35 mouse cellular contexts compared by ENCODE assay signal in genomic region chr17:17840796-17841195, GRCm38 (mm10). TPM values are rescaled to one million over a fixed set of nuclear protein-coding genes. Genes with fewer than 3 reads are reported as not detected.
A peak's percentile ranks its signal among the peaks of the same experiment; 100 is the strongest.
DNase-seq lines count a peak whose midpoint lies in the region; ATAC-seq and TF ChIP-seq lines count a peak whose summit lies in the region.
"Had no signal": no experiment of that assay in that cellular context is flagged by ENCODE, and none has a peak within 500 bp of the region (broad histone marks: within the 10 kb centered on the region; RNA-seq: fewer than 3 reads in every experiment).

No protein-coding gene starts in this region.

- ATAC-seq in inflammation-experienced regulatory T-cells, adult 6 months: peak; percentile 12
- ATAC-seq: forebrain, postnatal 0 days; hindbrain, embryonic 16.5 days; intestine, embryonic 16.5 days; liver, embryonic 12.5 days; liver, postnatal 0 days; midbrain, embryonic 13.5 days had no signal

- H3K27ac ChIP-seq in kidney, adult 2 months (ENCODE audit: insufficient read depth, low read depth, low read length): no peak overlapping the region
- H3K27ac ChIP-seq: embryonic facial prominence, embryonic 13.5 days; forebrain, embryonic 12.5 days; hindbrain, embryonic 10.5 days; liver, embryonic 12.5 days; midbrain, embryonic 13.5 days; neural tube, embryonic 15.5 days had no signal

- TF ChIP-seq POLR2A in kidney, adult 2 months (IDR thresholded peaks at IDR 0.05; ENCODE audit: low read depth, low read length): no peak

- TF ChIP-seq CTCF in kidney, adult 2 months (conservative IDR thresholded peaks at IDR 0.05; ENCODE audit: insufficient read depth, insufficient read length, low read depth, low read length): no peak

- 80% methylated on average over 7 of the region's 7 CpGs for WGBS in kidney, adult 2 months

- peaks cover 12% of the 10 kb centered on the region for H3K4me1 ChIP-seq in kidney, adult 2 months (ENCODE audit: control insufficient read depth, insufficient read depth, low read length)

- H3K4me3 ChIP-seq in kidney, adult 2 months (ENCODE audit: insufficient read depth, low read depth, low read length): no peak overlapping the region
- H3K4me3 ChIP-seq: embryonic facial prominence, embryonic 13.5 days; erythroblast, embryonic 14.5 days; forebrain, embryonic 12.5 days; hindbrain, embryonic 10.5 days; liver, embryonic 12.5 days; midbrain, embryonic 13.5 days; neural tube, embryonic 15.5 days had no signal

- H3K36me3 ChIP-seq in kidney, adult 2 months (ENCODE audit: control insufficient read depth, insufficient read depth, low read length): no peaks in the 10 kb centered on the region

- DNase-seq in 3134 (ENCODE audit: extremely low read depth, insufficient read length, low spot score) (peak; percentile 64), 416B (ENCODE audit: low read depth) (peak; percentile 71), NIH3T3 (ENCODE audit: low read depth) (peak; percentile 73)
- no peak for DNase-seq in right cerebral cortex, postnatal 36 days (ENCODE audit: low spot score in 2 of 2)
- no peak for DNase-seq in kidney, adult 2 months
- no peak for DNase-seq in lung, postnatal 25 days (ENCODE audit: low spot score)
- DNase-seq: adrenal gland, postnatal 36 days; cerebellum, adult 18-20 months; cerebellum, postnatal 10 days; forebrain, postnatal 0 days; heart, postnatal 14 days; kidney, adult 9 months; kidney, postnatal 14 days; left cerebral cortex, postnatal 4 days; liver, postnatal 0 days; lung, postnatal 4 days; right cerebral cortex, postnatal 4 days; thymus, postnatal 4 days had no signal

- H3K27me3 ChIP-seq in kidney, adult 2 months (replicated peaks; ENCODE audit: control insufficient read depth, insufficient read depth, low read length): no peaks in the 10 kb centered on the region
- H3K27me3 ChIP-seq: embryonic facial prominence, embryonic 13.5 days; forebrain, embryonic 12.5 days; liver, embryonic 12.5 days; midbrain, embryonic 13.5 days; neural tube, embryonic 15.5 days had no signal

RNA-seq across cellular contexts. Expression of gene Spaca6, which starts 13.8 kb away (rescaled TPM):
- polyA plus RNA-seq in inflammation-experienced regulatory T-cells, adult 6 months (2017; shearing (Covaris generic)): 10 to 100 TPM in 2 of 3 experiments, 1 to 10 TPM in 1; 2.4 to 13.5 (median 12.6) TPM
- polyA plus RNA-seq in kidney, adult 2 months (2012; rRNA removed): 43.9 and 49.0 TPM in 2 replicates
- polyA plus RNA-seq: erythroblast, embryonic 14.5 days had no signal

RNA-seq across cellular contexts. Expression of gene Has1, which starts 14.2 kb away (rescaled TPM):
- polyA plus RNA-seq in inflammation-experienced regulatory T-cells, adult 6 months (2017; shearing (Covaris generic)): under 1 TPM in 1 of 3 experiments, not detected in 2; 0.12 TPM
- 0.08 and 0.10 TPM in 2 replicates for polyA plus RNA-seq in kidney, adult 2 months (2012; rRNA removed)
- polyA plus RNA-seq: erythroblast, embryonic 14.5 days; G1E had no signal

RNA-seq across cellular contexts. Expression of gene Fpr1, which starts 42.9 kb away (rescaled TPM):
- polyA plus RNA-seq in inflammation-experienced regulatory T-cells, adult 6 months (2017; shearing (Covaris generic)): under 1 TPM in 1 of 3 experiments, not detected in 2; 0.72 TPM
- 0.07 TPM in 1 of 2 replicates, not detected in the other for polyA plus RNA-seq in kidney, adult 2 months (2012; rRNA removed)
- polyA plus RNA-seq: brain, embryonic 14.5 days; embryonic facial prominence, embryonic 13.5 days; erythroblast, embryonic 14.5 days; forebrain, embryonic 12.5 days; G1E; hindbrain, embryonic 10.5 days had no signal

RNA-seq across cellular contexts. Expression of gene Fpr2, which starts 46.8 kb away (rescaled TPM):
- under 1 TPM in 2 of 3 experiments, not detected in 1; 0.34 to 0.64 TPM for polyA plus RNA-seq in inflammation-experienced regulatory T-cells, adult 6 months (2017; shearing (Covaris generic))
- polyA plus RNA-seq in kidney, adult 2 months (2012; rRNA removed): 0.14 and 0.16 TPM in 2 replicates
- polyA plus RNA-seq: embryonic facial prominence, embryonic 13.5 days; erythroblast, embryonic 14.5 days; forebrain, embryonic 12.5 days; G1E; hindbrain, embryonic 10.5 days; midbrain, embryonic 13.5 days had no signal

RNA-seq across cellular contexts. Expression of gene Fpr3, which starts 46.9 kb away (rescaled TPM):
- not detected for polyA plus RNA-seq in inflammation-experienced regulatory T-cells, adult 6 months (2017; shearing (Covaris generic))
- polyA plus RNA-seq in kidney, adult 2 months (2012; rRNA removed): not detected in 2 replicates
- polyA plus RNA-seq: brain, embryonic 14.5 days; embryonic facial prominence, embryonic 13.5 days; erythroblast, embryonic 14.5 days; forebrain, embryonic 12.5 days; forebrain, postnatal 0 days; G1E; heart, embryonic 14.5 days; hindbrain, embryonic 10.5 days; hindbrain, embryonic 16.5 days; intestine, embryonic 16.5 days; limb, embryonic 14.5 days; liver, embryonic 12.5 days; liver, postnatal 0 days; lung, embryonic 16.5 days; midbrain, embryonic 13.5 days; neural tube, embryonic 15.5 days; spleen, adult 2 months; thymus, postnatal 0 days had no signal

Comparison
In these comparisons a context has a peak if more than half of its experiments do, and no peak if none do; other contexts are left out.
1. DNase-seq: peak in 3134 (single experiment), 416B (single experiment) and NIH3T3 (single experiment); none in right cerebral cortex, postnatal 36 days (0 of 2), kidney, adult 2 months (single experiment) and lung, postnatal 25 days (single experiment).